27 mouse cellular contexts compared by ENCODE assay signal in genomic region chr10:24719383-24719782, GRCm38 (mm10). TPM values are rescaled to one million over a fixed set of nuclear protein-coding genes. Genes with fewer than 3 reads are reported as not detected.
"Had no signal": no experiment of that assay in that cellular context is flagged by ENCODE, and none has a peak within 500 bp of the region (broad histone marks: within the 10 kb centered on the region; RNA-seq: fewer than 3 reads in every experiment).

No protein-coding gene starts in this region.

- DNase-seq: cerebellum, adult 9-10 months; cerebellum, adult 9-11 months; cerebellum, postnatal 10 days; cerebellum, postnatal 14 days; cerebellum, postnatal 25 days; cerebellum, postnatal 36 days; embryo, embryonic 11 days; forebrain, postnatal 0 days; gastrocnemius, adult 2 months; gastrocnemius, postnatal 10 days; gastrocnemius, postnatal 14 days; gastrocnemius, postnatal 25 days; gastrocnemius, postnatal 36 days; heart, adult 11 months; heart, adult 18-20 months; heart, adult 2 months had no signal

- H3K9me3 ChIP-seq: embryonic facial prominence, embryonic 10.5 days; embryonic facial prominence, embryonic 12.5 days; embryonic facial prominence, embryonic 13.5 days; embryonic facial prominence, embryonic 15.5 days; forebrain, embryonic 10.5 days; forebrain, embryonic 12.5 days; forebrain, embryonic 13.5 days; forebrain, embryonic 15.5 days had no signal

- H3K36me3 ChIP-seq: embryonic facial prominence, embryonic 10.5 days; embryonic facial prominence, embryonic 12.5 days; embryonic facial prominence, embryonic 13.5 days; embryonic facial prominence, embryonic 15.5 days; forebrain, embryonic 10.5 days; forebrain, embryonic 12.5 days; forebrain, embryonic 15.5 days had no signal

- H3K4me1 ChIP-seq: embryonic facial prominence, embryonic 10.5 days; embryonic facial prominence, embryonic 12.5 days; embryonic facial prominence, embryonic 13.5 days; embryonic facial prominence, embryonic 15.5 days; forebrain, embryonic 13.5 days; forebrain, embryonic 15.5 days had no signal

- H3K9ac ChIP-seq: embryonic facial prominence, embryonic 12.5 days; embryonic facial prominence, embryonic 13.5 days; embryonic facial prominence, embryonic 15.5 days; forebrain, embryonic 12.5 days; forebrain, embryonic 13.5 days; forebrain, embryonic 15.5 days; forebrain, postnatal 0 days had no signal

- H3K27me3 ChIP-seq: embryonic facial prominence, embryonic 12.5 days; embryonic facial prominence, embryonic 15.5 days; forebrain, embryonic 12.5 days; forebrain, embryonic 15.5 days had no signal

- H3K27ac ChIP-seq: embryonic facial prominence, embryonic 10.5 days; embryonic facial prominence, embryonic 12.5 days; embryonic facial prominence, embryonic 13.5 days; embryonic facial prominence, embryonic 15.5 days; forebrain, embryonic 10.5 days; forebrain, embryonic 12.5 days; forebrain, embryonic 13.5 days; forebrain, embryonic 15.5 days; gastrocnemius, adult 2 months; heart, adult 2 months had no signal

- H3K4me3 ChIP-seq: embryonic facial prominence, embryonic 10.5 days; embryonic facial prominence, embryonic 12.5 days; embryonic facial prominence, embryonic 13.5 days; embryonic facial prominence, embryonic 15.5 days; erythroblast, embryonic 14.5 days; forebrain, embryonic 10.5 days; forebrain, embryonic 12.5 days; forebrain, embryonic 13.5 days; forebrain, embryonic 15.5 days; gastrocnemius, adult 2 months; heart, adult 2 months had no signal

- ATAC-seq: forebrain, embryonic 13.5 days; forebrain, embryonic 14.5 days; forebrain, embryonic 15.5 days; forebrain, embryonic 16.5 days; forebrain, postnatal 0 days had no signal

- H3K4me2 ChIP-seq: embryonic facial prominence, embryonic 12.5 days; embryonic facial prominence, embryonic 15.5 days; forebrain, embryonic 12.5 days; forebrain, embryonic 15.5 days had no signal

RNA-seq across cellular contexts. Expression of gene Enpp1, which starts 7.4 kb away (rescaled TPM):
- polyA plus RNA-seq: erythroblast, embryonic 14.5 days had no signal
